Mouse (Mus musculus) midbrain, embryonic 13.5 days (tissue): Measurements from ENCODE around the gene Car1. TPM values are rescaled to one million over a fixed set of nuclear protein-coding genes. Genes with fewer than 3 reads are reported as not detected.
"Not testable (repeated sequence)": the region's sequence is repeated elsewhere in the genome, so short reads cannot be mapped to it uniquely, and the experiment has no call there.

ENCODE experiments used
- ATAC-seq: fragments of 200-750 bp; cut with Nextera tagmentation; 2 replicates; pipeline ENCODE4 v1.8.0; 2017; ENCODE audit warnings: mild to moderate bottlenecking, moderate TSS enrichment, moderate library complexity
- H3K27ac ChIP-seq: fragments of 300-500 bp; sonication (generic); 2 replicates; pipeline ENCODE4 v1.5.1; 2015; ENCODE audit warnings: inconsistent platforms, mild to moderate bottlenecking, moderate library complexity
- H3K27me3 ChIP-seq: fragments of 300-500 bp; sonication (generic); 2 replicates; pipeline ENCODE4 v1.6.1; 2015; ENCODE audit warnings: mild to moderate bottlenecking, inconsistent platforms
- H3K36me3 ChIP-seq: fragments of 300-500 bp; sonication (generic); 2 replicates; pipeline ENCODE4 v1.6.1; 2015; ENCODE audit warnings: mild to moderate bottlenecking, inconsistent platforms
- H3K4me1 ChIP-seq: fragments of 300-500 bp; sonication (generic); replicated peaks from 2 replicates; pipeline ENCODE4 v1.6.1; 2015; ENCODE audit warnings: inconsistent platforms
- H3K4me2 ChIP-seq: fragments of 300-500 bp; sonication (generic); replicated peaks from 2 replicates; pipeline ENCODE4 v1.6.1; 2015; ENCODE audit warnings: moderate library complexity, mild to moderate bottlenecking, inconsistent platforms
- H3K4me3 ChIP-seq: fragments of 300-500 bp; sonication (generic); replicated peaks from 2 replicates; pipeline ENCODE4 v1.5.1; 2015; ENCODE audit warnings: mild to moderate bottlenecking, inconsistent platforms
- H3K9ac ChIP-seq: fragments of 300-500 bp; sonication (generic); replicated peaks from 2 replicates; pipeline ENCODE4 v1.6.1; 2015; ENCODE audit warnings: mild to moderate bottlenecking, inconsistent platforms
- H3K9me3 ChIP-seq: fragments of 300-500 bp; sonication (generic); 2 replicates; pipeline ENCODE4 v1.6.1; 2016; ENCODE audit warnings: mild to moderate bottlenecking, inconsistent platforms
- WGBS: fragments of 180-500 bp; shearing (Covaris S2); methylation state at CpG from one replicate; pipeline ENCODE4 v1.1.7; 2015; 5-methylcytosine and 5-hydroxymethylcytosine counted together
- polyA plus RNA-seq: library from polyadenylated mRNA; unstranded; fragments of >200 nt; fragmentation: Nextera tagmentation; extraction: Ambion mirVana; gene quantifications from 2 replicates; pipeline ENCODE4 v1.2.1, GENCODE M21; 2015

Car1 gene
- 0.17 TPM in 1 of 2 replicates, not detected in the other for polyA plus RNA-seq

DNA sequence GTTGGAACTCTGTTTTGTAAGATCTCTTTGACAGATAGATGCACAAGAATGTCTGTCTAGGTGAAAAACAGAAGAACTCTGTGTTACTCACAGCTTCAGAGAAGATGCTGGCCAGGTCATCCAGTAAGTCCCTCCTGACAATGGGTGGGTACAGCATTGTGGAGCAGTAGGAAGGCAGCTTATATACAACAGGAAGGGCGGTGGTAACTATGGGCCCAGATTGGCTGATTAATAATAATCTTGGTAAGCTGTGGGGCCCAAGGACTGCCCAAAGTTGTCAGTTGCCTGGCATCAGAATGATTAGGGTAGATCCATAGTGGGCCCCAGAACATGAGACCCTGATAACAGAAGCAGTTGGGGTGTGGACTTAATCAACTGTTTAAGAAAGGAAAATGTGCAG, at the start of gene Car1:
TSS of gene Car1 (minus strand) at position 158 of the 400 bp plus-strand sequence.
- Histone ChIP-seq H3K4me1 (no peaks in the 10 kb centered on the region), H3K4me2 (no peak within 1 kb of the TSS), H3K27me3 (no peaks in the 10 kb centered on the region), H3K4me3 (no peak within 1 kb of the TSS), H3K36me3 (no peaks in the 10 kb centered on the region), H3K9ac (no peak within 1 kb of the TSS), H3K9me3 (no peaks in the 10 kb centered on the region), H3K27ac (no peak within 1 kb of the TSS)
- ATAC-seq, result no peak
- WGBS, result 96% methylated on average over 1 of the region's 1 CpGs

DNA sequence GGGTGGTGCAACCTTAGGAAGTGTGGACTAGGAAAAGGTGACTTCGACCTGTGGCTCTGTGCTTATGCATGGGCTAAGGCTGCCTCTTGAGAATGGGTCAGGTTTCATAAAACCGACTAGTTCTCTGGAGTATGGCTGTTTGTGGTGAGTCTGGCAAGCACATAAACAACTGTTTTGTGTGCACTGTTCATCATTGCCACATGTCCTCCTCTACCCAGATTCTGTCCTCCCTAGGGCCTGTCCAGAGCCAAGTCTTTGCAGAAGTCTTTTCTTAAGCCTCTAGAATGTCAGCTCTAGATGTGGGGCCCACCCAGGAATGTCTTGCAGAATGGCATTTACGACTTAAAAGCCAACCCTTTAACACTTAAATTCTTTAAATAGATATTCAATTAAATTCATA, 49.7 kb upstream of the Car1 start:
- Histone ChIP-seq H3K36me3 (no peaks in the 10 kb centered on the region), H3K9ac (no peak overlapping the region), H3K4me1 (peaks cover 11% of the 10 kb centered on the region), H3K4me3 (no peak overlapping the region), H3K27me3 (no peaks in the 10 kb centered on the region), H3K27ac (no peak overlapping the region), H3K4me2 (no peak overlapping the region), H3K9me3 (no peaks in the 10 kb centered on the region)
- ATAC-seq, result no peak
- 88% methylated on average over 3 of the region's 3 CpGs for WGBS

DNA sequence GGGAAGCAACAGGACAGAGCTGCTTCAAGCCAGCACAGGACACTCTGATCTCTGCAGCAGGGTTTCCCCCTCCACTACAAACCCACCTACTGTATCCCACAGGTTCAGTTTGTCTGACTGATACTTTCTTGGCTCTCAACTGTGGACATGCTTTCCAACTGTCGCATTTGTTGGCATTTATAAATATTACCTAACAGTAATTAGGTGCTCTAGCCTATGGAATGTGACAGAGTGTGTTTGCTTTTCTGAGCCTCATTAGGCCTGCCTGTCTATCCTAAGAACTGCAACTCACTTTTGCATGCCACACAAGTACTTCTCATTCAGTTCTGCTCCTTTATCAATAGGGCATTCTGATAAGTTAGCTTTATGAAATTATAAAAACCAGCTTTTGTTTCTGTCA, 46.3 kb upstream of the Car1 start:
- Histone ChIP-seq H3K36me3 (no peaks in the 10 kb centered on the region), H3K27me3 (no peaks in the 10 kb centered on the region), H3K9ac (no peak overlapping the region), H3K27ac (no peak overlapping the region), H3K4me3 (no peak overlapping the region), H3K4me1 (no peaks in the 10 kb centered on the region), H3K4me2 (no peak overlapping the region), H3K9me3 (no peaks in the 10 kb centered on the region)
- no peak for ATAC-seq
- 78% methylated on average over 1 of the region's 1 CpGs for WGBS

GRCm38 (mm10) chr3:14853966-14854365, 45.8 kb upstream of the Car1 start:
- no peaks in the 10 kb centered on the region for H3K4me1 ChIP-seq
- H3K4me3 ChIP-seq, result no peak overlapping the region
- H3K27ac ChIP-seq, result no peak overlapping the region
- no peak overlapping the region for H3K4me2 ChIP-seq
- H3K9me3 ChIP-seq, result no peaks in the 10 kb centered on the region
- H3K36me3 ChIP-seq, result no peaks in the 10 kb centered on the region
- no peak overlapping the region for H3K9ac ChIP-seq
- ATAC-seq, result no peak
- 73% methylated on average over 5 of the region's 5 CpGs for WGBS
- H3K27me3 ChIP-seq, result no peaks in the 10 kb centered on the region

GRCm38 (mm10) chr3:14848587-14849254, 40.6 kb upstream of the Car1 start:
- Histone ChIP-seq H3K36me3 (no peaks in the 10 kb centered on the region), H3K4me1 (no peaks in the 10 kb centered on the region), H3K4me3 (no peak overlapping the region), H3K27ac (no peak overlapping the region), H3K4me2 (no peak overlapping the region), H3K9ac (no peak overlapping the region), H3K9me3 (no peaks in the 10 kb centered on the region), H3K27me3 (no peaks in the 10 kb centered on the region)
- 96% methylated on average over 2 of the region's 2 CpGs for WGBS
- ATAC-seq, result no peak

- Histone ChIP-seq H3K4me2 (no peak overlapping the region), H3K27ac (no peak overlapping the region), H3K4me3 (no peak overlapping the region), H3K4me1 (no peaks in the 10 kb centered on the region), H3K9me3 (no peaks in the 10 kb centered on the region), H3K36me3 (no peaks in the 10 kb centered on the region), H3K9ac (no peak overlapping the region), H3K27me3 (no peaks in the 10 kb centered on the region)
- no peak for ATAC-seq
- 82% methylated on average over 3 of the region's 3 CpGs for WGBS
Observed at GRCm38 (mm10) chr3:14839466-14840118, 31.4 kb upstream of the Car1 start.

- Histone ChIP-seq H3K27me3 (no peaks in the 10 kb centered on the region), H3K36me3 (no peaks in the 10 kb centered on the region), H3K9ac (no peak overlapping the region), H3K9me3 (no peaks in the 10 kb centered on the region), H3K4me2 (no peak overlapping the region), H3K4me3 (no peak overlapping the region), H3K4me1 (no peaks in the 10 kb centered on the region), H3K27ac (no peak overlapping the region)
- no peak for ATAC-seq
- WGBS, result 96% methylated on average over 1 of the region's 1 CpGs
Observed at GRCm38 (mm10) chr3:14838936-14839335, 30.8 kb upstream of the Car1 start.

GRCm38 (mm10) chr3:14832766-14833165, 24.6 kb upstream of the Car1 start:
- Histone ChIP-seq H3K4me1 (no peaks in the 10 kb centered on the region), H3K27ac (no peak overlapping the region), H3K4me3 (no peak overlapping the region), H3K36me3 (no peaks in the 10 kb centered on the region), H3K4me2 (no peak overlapping the region), H3K9ac (no peak overlapping the region), H3K27me3 (no peaks in the 10 kb centered on the region), H3K9me3 (no peaks in the 10 kb centered on the region)
- no peak for ATAC-seq

- Histone ChIP-seq H3K9me3 (no peaks in the 10 kb centered on the region), H3K4me2 (no peak overlapping the region), H3K4me1 (no peaks in the 10 kb centered on the region), H3K36me3 (no peaks in the 10 kb centered on the region), H3K27me3 (no peaks in the 10 kb centered on the region), H3K4me3 (no peak overlapping the region), H3K9ac (no peak overlapping the region), H3K27ac (no peak overlapping the region)
- ATAC-seq, result no peak
- 86% methylated on average over 5 of the region's 5 CpGs for WGBS
Observed at GRCm38 (mm10) chr3:14831219-14831835, 23.2 kb upstream of the Car1 start.

DNA sequence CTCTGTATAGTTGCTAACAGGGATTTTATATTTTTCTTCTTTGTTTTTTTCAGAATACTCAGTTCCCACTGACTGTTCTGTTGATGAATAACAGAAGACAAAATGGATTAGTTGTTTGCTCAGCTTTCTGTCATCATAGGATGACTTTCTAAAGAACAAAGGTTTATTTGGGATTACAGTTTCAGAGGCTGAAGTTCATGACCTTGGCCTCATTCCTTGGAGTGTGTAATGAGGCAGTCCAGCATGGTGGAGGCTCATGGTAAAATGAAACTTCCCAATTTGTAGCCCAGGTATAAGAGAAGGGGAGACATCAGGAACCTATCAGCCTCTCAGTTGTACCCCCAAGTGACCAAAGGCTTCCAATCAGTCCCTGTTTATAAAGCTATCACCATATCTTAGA, 20.7 kb upstream of the Car1 start:
- H3K4me2 ChIP-seq, result no peak overlapping the region
- no peak overlapping the region for H3K9ac ChIP-seq
- no peaks in the 10 kb centered on the region for H3K9me3 ChIP-seq
- H3K4me1 ChIP-seq, result no peaks in the 10 kb centered on the region
- no peak for ATAC-seq
- no peak overlapping the region for H3K27ac ChIP-seq
- no peaks in the 10 kb centered on the region for H3K27me3 ChIP-seq
- H3K4me3 ChIP-seq, result no peak overlapping the region
- H3K36me3 ChIP-seq, result no peaks in the 10 kb centered on the region

DNA sequence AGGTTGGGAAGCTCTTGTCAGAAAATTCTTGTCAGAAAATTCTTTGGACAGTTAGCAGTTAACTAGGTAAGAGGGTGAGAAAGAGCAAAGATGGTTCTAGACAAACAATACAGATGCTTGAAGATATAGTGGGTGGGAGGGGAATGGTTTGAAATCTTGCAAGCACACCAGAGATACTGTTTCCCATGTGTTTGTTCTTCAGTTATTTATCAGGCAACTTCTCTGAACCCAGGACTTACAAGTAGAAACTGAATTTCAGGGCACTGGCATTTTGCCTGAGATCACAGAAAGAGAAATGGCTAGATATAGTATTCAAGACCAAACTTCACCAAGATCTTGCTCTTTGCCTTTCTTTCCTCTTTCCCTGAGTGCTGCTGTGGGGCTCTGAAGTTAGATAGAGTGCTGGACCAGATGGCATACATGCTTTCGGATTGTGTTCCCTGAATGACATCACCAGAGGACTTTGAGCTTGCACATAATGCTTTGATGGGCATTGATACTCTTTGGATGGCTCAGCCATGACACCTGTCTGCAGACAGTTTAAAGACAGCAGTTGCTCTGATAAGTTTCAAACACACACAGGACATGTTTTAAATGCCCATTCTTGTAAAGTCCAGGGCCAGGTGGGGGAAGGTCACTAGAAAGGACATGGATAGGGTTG, 11.8 kb upstream of the Car1 start:
- WGBS, result 77% methylated on average over 1 of the region's 1 CpGs
- no peak overlapping the region for H3K9ac ChIP-seq
- no peaks in the 10 kb centered on the region for H3K9me3 ChIP-seq
- no peak for ATAC-seq
- no peak overlapping the region for H3K27ac ChIP-seq
- H3K4me1 ChIP-seq, result no peaks in the 10 kb centered on the region
- no peak overlapping the region for H3K4me2 ChIP-seq
- H3K27me3 ChIP-seq, result no peaks in the 10 kb centered on the region
- no peaks in the 10 kb centered on the region for H3K36me3 ChIP-seq
- no peak overlapping the region for H3K4me3 ChIP-seq

DNA sequence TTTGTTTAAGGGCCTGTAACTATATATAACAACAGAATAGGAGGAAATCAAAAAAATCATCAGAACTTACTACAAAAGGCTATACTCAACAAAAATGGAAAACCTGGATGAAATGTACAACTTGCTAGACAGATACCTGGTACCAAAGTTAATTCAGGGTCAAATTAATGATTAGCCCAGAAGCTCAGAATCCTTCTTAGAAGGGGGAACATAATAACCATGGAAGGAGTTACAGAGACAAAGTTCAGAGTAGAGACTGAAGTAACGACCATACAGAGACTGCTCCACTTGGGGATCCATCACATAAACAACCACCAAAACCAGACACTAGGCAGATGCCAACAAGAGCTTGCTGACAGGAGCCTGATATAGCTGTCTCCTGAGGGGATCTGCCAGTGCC, 7.2 kb upstream of the Car1 start:
- ATAC-seq, H3K9me3 ChIP-seq: not testable (repeated sequence)
- WGBS, result 93% methylated on average over 1 of the region's 1 CpGs

More for the DNA sequence above, 7.2 kb upstream of the Car1 start:
- H3K27me3 ChIP-seq, H3K27ac ChIP-seq, H3K36me3 ChIP-seq, H3K4me1 ChIP-seq, H3K9ac ChIP-seq, H3K4me3 ChIP-seq, H3K4me2 ChIP-seq: not testable (repeated sequence)
